Mouse (Mus musculus) testis, postnatal 10 days (tissue): ENCODE results near the gene Robo2.

Source experiments
- DNase-seq: peaks from one replicate; pipeline ENCODE4 v3.0.0; 2021; ENCODE audit warnings: low spot score

Gene Robo2

GRCm38 (mm10) chr16:73939423-73940210, 472.0 kb downstream of the Robo2 start:
- no peak for DNase-seq

DNA sequence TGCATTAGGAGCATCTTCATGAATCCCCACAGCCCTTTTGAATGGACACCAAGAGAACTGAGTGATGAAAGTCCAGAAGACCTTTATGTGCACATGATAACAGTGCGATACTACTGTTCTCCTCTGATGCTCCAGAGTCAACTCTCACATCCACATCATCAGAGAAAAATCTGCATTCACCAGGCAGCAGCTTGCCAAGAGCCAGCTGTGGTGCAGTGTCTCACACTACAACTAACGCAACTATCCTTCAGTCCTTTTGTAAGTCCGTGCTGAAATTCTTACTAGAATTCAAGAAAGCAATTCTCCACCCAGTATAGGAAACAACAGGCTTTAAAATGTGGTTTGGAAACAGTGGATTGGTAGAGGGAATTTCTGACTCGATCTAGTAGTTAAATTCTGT, 481.3 kb downstream of the Robo2 start:
- no peak for DNase-seq

- no peak for DNase-seq
These were observed 484.1 kb downstream of the Robo2 start for GRCm38 (mm10) chr16:73927481-73927880.

GRCm38 (mm10) chr16:73915425-73915824, 496.2 kb downstream of the Robo2 start:
- DNase-seq: no peak

GRCm38 (mm10) chr16:73914936-73915335, 496.7 kb downstream of the Robo2 start:
- no peak for DNase-seq

DNA sequence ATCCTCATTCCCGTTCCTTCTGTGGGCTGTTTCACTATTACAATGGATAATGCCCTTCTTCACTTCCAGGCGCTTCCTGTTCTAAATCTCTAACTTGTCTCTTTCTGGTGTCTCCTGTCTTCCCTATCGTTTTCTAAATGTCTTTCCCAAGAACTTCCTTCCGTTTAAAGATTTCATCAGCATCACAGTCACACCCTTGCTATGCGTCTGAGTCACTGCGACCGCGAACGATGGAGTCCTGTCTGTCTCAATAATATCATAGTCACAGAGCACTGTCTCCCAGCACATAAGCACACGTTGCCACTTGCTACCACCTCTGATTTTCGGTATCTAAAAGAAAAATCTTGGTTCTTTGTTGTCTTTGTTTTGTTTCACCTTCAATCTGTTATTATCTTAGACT, 503.1 kb downstream of the Robo2 start:
- DNase-seq: no peak

GRCm38 (mm10) chr16:73896856-73897255, 514.8 kb downstream of the Robo2 start:
- no peak for DNase-seq

- DNase-seq: no peak
These were observed 529.7 kb downstream of the Robo2 start for GRCm38 (mm10) chr16:73881911-73882310.

GRCm38 (mm10) chr16:73877973-73878372, 533.7 kb downstream of the Robo2 start:
- no peak for DNase-seq

DNA sequence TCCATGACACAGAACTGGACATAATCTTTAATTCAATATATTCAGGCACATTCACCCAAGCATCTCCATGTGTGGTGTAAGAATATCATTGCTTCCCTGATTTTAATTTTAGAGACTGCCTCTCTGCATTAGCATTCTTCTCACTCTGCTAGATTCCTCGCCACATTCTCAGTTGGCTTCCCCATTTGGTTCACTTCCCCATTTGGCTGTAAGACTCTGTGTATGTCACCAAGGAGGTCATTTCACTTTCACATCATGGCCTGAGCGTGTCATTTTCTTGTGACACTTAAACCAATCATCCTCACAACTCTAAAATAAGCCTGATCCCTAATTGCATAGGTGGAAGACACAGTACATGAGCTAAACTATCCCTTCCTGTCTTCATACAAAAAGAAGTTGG, 536.6 kb downstream of the Robo2 start:
- DNase-seq: no peak

DNA sequence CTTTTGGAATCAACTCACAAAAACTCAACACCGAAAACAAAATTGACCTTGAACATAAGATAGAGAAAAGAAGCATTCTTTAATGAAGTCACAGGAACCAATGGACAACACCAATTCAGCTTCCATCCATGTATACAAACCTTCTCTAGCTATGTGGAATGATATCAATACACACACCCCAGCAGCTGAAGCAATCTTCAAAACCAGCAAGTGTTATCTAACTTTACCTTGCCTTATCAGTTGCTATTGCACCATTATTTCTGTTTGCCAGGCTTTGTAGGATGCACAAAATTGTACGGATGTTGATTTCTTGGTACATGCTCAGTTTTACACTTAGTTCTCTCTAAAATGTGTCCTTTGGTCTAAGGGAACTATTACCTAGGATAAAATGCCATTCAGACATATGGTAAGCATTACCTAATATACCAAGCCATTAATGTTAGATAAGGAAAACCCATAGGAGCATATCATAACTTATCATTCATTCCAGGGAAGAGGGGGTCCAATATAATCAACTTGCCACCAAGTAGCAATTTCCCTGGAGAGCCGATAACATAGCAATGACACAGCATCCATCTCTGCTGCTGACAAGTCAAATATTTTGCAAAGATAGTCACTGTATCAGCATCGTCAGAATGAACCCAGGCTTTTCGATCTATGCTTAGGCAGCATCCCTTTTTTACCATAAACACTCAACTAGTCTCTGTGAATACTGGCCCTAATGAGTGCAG, 537.6 kb downstream of the Robo2 start:
- no peak for DNase-seq

- DNase-seq: no peak
These were observed 541.3 kb downstream of the Robo2 start for GRCm38 (mm10) chr16:73870296-73870695.

- DNase-seq: no peak
These were observed 542.0 kb downstream of the Robo2 start for GRCm38 (mm10) chr16:73869527-73870212.

- DNase-seq: no peak
These were observed 547.0 kb downstream of the Robo2 start for GRCm38 (mm10) chr16:73864625-73865024.

DNA sequence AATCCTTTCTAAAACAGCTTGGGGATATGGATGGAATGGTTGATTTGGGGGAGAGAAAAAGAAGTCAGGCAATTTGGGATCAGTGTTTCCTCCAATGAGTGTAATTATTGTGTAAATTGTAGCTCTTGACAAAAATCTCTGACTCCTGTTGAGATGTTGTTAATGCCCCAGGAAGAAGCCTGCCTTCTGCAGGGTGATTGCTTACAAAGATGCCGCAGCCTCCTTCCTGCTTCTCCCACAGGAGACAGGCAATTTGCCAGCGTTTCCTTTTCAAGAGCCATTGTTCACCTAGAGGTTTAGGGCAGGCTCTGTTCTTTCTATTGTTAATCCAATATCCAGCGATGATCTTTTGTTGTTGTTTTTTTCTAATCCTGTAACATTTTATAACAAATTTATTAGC, 547.9 kb downstream of the Robo2 start:
- no peak for DNase-seq

- no peak for DNase-seq
These were observed 552.9 kb downstream of the Robo2 start for GRCm38 (mm10) chr16:73858717-73859116.

- DNase-seq: no peak
These were observed 555.8 kb downstream of the Robo2 start for GRCm38 (mm10) chr16:73855821-73856220.
